Mouse (Mus musculus): Measurements from ENCODE around the gene Fam169a. TPM values are rescaled to one million over a fixed set of nuclear protein-coding genes. Genes with fewer than 3 reads are reported as not detected.

Fam169a gene
- total RNA-seq, 2 experiments from 2014 or later: 39.6 TPM

- no peak overlapping the region for H3K4me3 ChIP-seq
- peak; percentile 87 for TF ChIP-seq CTCF (conservative IDR thresholded peaks at IDR 0.05)
- peak in 1 of 2 experiments; percentile 50 for DNase-seq (ENCODE audit: low spot score in 2 of 2)
- H3K27ac ChIP-seq: no peak overlapping the region
Observed at GRCm38 (mm10) chr13:97145834-97146233, 78.7 kb downstream of the Fam169a start.

- Histone ChIP-seq H3K4me3 (no peak overlapping the region), H3K27ac (peak overlapping the region; percentile 28; the same call in 1 of the 2 replicates)
- TF ChIP-seq CTCF (conservative IDR thresholded peaks at IDR 0.05): no peak
- no peak for DNase-seq (ENCODE audit: low spot score in 2 of 2)
Observed at GRCm38 (mm10) chr13:97175520-97176264, 108.6 kb downstream of the Fam169a start.

GRCm38 (mm10) chr13:97176731-97177130 lies 109.6 kb downstream of the Fam169a start:
- DNase-seq (ENCODE audit: low spot score in 2 of 2): no peak
- Histone ChIP-seq H3K4me3 (no peak overlapping the region), H3K27ac (peak overlapping the region; percentile 10; the same call in 1 of the 2 replicates)
- no peak for TF ChIP-seq CTCF (conservative IDR thresholded peaks at IDR 0.05)

- no peak for TF ChIP-seq CTCF (conservative IDR thresholded peaks at IDR 0.05)
- no peak overlapping the region for H3K4me3 ChIP-seq
- DNase-seq (ENCODE audit: low spot score in 2 of 2): no peak
- H3K27ac ChIP-seq: 0 out of 2 replicates have a peak overlapping the region, but pooled peaks have one; percentile 10
Observed at GRCm38 (mm10) chr13:97178943-97179342, 111.9 kb downstream of the Fam169a start.

GRCm38 (mm10) chr13:97180113-97180828 lies 113.2 kb downstream of the Fam169a start:
- Histone ChIP-seq H3K27ac (peak overlapping the region; percentile 53; the same call in 1 of the 2 replicates), H3K4me3 (no peak overlapping the region)
- no peak for DNase-seq (ENCODE audit: low spot score in 2 of 2)
- TF ChIP-seq CTCF (conservative IDR thresholded peaks at IDR 0.05): no peak

Other genes starting within 250 kb of the Fam169a start
- 1 to 10 TPM; 1.8 to 2.1 TPM for gene Gcnt4, start 142.6 kb upstream of the Fam169a start, total RNA-seq (2021)
- not detected for gene 1700029F12Rik, start 32.9 kb upstream of the Fam169a start, total RNA-seq (2021)
- gene Gm6169, start 32.0 kb downstream of the Fam169a start, total RNA-seq (2021): not detected
- gene Gfm2, start 70.7 kb downstream of the Fam169a start, total RNA-seq (2021): 10 to 100 TPM; 30.0 to 31.2 TPM
- gene Nsa2, start 70.7 kb downstream of the Fam169a start, total RNA-seq (2021): 10 to 100 TPM; 51.3 to 52.3 TPM
- 100 to 1,000 TPM; 118 to 124 TPM for gene Hexb, start 131.1 kb downstream of the Fam169a start, total RNA-seq (2021)
- 100 to 1,000 TPM; 744 to 746 TPM for gene Enc1, start 173.8 kb downstream of the Fam169a start, total RNA-seq (2021)

All from layer of hippocampus, adult 2 months (tissue).